Mouse (Mus musculus): ENCODE measurements around the gene Spen. TPM values are rescaled to one million over a fixed set of nuclear protein-coding genes. Genes with fewer than 3 reads are reported as not detected.
"Not testable (repeated sequence)": the region's sequence is repeated elsewhere in the genome, so short reads cannot be mapped to it uniquely, and the experiment has no call there.

Spen gene
- polyA plus RNA-seq, 1 experiment from 2014 or later = 18.9 TPM

DNA sequence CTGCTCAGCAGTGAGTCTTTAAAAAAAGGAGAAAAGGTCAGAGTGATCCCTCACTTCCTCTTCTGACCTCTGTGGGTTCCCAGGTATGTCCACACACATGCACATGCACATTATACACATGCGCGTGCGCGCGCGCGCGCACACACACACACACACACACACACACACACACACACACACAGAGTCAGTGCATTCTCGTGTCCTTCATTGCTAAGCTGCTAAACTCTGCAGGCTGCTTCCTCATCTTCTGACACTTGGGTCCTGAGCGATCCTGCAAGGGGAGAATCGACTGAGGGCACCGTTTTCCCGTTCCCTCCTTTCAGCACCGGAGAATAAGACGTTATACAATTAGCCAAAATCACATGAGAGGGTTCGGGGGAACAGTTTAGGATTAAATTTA, 20.3 kb upstream of the Spen start:
- ATAC-seq (replicated peaks) = peak; percentile 5; the same call in 1 of the 2 replicates

DNA sequence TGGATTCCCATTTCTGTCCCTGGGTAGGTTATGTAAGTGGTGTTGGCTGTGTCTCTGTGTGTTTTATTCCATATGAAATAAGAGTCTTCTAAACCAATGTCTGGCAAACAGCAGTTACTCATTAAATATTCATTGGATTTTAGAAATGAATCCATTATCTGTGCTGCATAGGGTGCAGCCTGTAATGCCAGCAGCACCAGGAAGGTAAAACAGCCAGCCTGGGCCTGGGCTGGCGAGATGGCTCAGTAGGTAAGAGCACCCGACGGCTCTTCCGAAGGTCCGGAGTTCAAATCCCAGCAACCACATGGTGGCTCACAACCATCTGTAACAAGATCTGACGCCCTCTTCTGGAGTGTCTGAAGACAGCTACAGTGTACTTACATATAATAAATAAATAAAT, 17.8 kb upstream of the Spen start:
- WGBS = 86% methylated on average over 6 of the region's 6 CpGs
- ATAC-seq (replicated peaks); H3K27me3 ChIP-seq: not testable (repeated sequence)

More for the DNA sequence above, 20.3 kb upstream of the Spen start:
- H3K27me3 ChIP-seq = no peaks in the 10 kb centered on the region
- no peaks in the 10 kb centered on the region for H3K36me3 ChIP-seq
- peak overlapping the region; percentile 93 for H3K4me2 ChIP-seq (replicated peaks)
- peak overlapping the region; percentile 87 for H3K27ac ChIP-seq (replicated peaks)
- WGBS = 8% methylated on average over 16 of the region's 16 CpGs
- peak overlapping the region; percentile 55; the same call in 1 of the 2 replicates for H3K9ac ChIP-seq (replicated peaks)
- H3K4me3 ChIP-seq = peak overlapping the region; percentile 46
- peaks cover 24% of the 10 kb centered on the region for H3K4me1 ChIP-seq
- H3K9me3 ChIP-seq = no peaks in the 10 kb centered on the region

DNA sequence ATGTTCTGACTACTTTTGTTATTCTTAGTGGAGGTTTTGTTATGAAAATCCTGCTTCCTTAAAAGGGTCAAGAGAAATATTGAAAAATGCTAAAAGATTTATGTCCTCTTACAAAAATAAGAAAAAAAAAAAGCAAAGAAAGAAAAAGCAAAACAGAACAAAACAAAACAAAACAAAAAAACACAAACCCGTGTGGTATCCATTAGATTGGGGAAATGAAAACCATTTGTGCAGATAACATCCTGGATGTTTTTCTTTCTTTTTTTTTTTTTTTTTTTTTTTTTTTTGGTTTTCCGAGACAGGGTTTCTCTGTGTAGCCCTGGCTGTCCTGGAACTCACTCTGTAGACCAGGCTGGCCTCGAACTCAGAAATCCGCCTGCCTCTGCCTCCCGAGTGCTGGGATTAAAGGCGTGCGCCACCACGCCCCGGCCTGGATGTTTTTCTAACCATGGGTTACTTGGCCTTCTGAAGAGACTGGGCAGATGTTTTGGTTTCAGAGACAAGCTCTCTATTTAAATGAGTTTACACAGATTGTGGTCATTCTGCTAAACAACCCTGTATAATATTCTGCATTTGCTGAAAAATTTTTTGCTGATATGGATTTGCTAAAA, 16.0 kb upstream of the Spen start:
- not testable (repeated sequence) for ATAC-seq (replicated peaks); H3K4me3 ChIP-seq; H3K27ac ChIP-seq (replicated peaks); H3K4me2 ChIP-seq (replicated peaks); H3K9me3 ChIP-seq; H3K27me3 ChIP-seq; H3K9ac ChIP-seq (replicated peaks); H3K36me3 ChIP-seq
- H3K4me1 ChIP-seq = peaks cover 14% of the 10 kb centered on the region
- 88% methylated on average over 8 of the region's 9 CpGs for WGBS

More for the DNA sequence above, 17.8 kb upstream of the Spen start:
- not testable (repeated sequence) for H3K27ac ChIP-seq (replicated peaks); H3K36me3 ChIP-seq; H3K4me3 ChIP-seq; H3K4me2 ChIP-seq (replicated peaks); H3K9me3 ChIP-seq; H3K9ac ChIP-seq (replicated peaks)
- peaks cover 24% of the 10 kb centered on the region for H3K4me1 ChIP-seq

DNA sequence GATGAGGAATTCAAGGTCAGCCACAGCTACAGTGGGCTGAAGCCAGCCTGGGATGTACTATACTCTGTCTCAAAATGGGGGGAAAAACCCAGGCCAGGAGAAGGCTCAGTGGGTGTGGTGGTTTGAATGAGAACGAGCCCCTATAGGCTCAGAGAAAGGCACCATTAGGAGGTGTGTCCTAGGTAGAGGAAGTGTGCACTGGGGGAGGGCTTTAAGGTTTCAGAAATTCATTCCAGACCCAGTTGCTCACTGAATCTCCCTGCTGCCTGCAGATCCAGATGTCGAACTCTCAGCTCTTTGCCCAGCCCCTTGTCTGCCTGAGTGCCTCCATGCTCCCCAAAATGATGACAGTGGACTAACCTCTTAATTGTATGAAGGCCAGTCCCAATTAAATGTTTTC, 14.1 kb upstream of the Spen start:
- 49% methylated on average over 2 of the region's 2 CpGs for WGBS
- no peaks in the 10 kb centered on the region for H3K36me3 ChIP-seq
- H3K4me3 ChIP-seq = no peak overlapping the region
- H3K9ac ChIP-seq (replicated peaks) = no peak overlapping the region
- no peaks in the 10 kb centered on the region for H3K27me3 ChIP-seq
- no peak overlapping the region for H3K27ac ChIP-seq (replicated peaks)
- no peak for ATAC-seq (replicated peaks)
- H3K4me1 ChIP-seq = peaks cover 11% of the 10 kb centered on the region
- H3K4me2 ChIP-seq (replicated peaks) = no peak overlapping the region
- H3K9me3 ChIP-seq = no peaks in the 10 kb centered on the region

DNA sequence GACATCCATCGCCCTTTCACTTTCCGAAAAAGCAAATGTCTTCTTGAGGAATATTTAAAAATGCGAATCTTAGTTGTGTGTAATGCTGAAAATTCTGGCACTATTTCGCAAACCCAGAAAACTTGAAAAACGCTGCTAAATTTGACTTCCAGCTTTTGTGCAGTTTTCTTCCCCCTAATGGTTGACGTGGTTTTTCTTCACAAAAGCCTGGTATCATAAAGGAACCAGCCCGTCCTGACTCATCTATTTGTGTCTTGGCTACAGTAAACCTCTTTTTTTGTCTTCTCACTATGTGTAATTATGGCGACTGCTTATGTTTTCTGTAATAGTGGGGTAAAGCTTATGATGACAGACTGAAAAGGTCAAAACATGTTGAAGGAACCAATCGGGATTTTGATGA, 8.9 kb upstream of the Spen start:
- WGBS = 13% methylated on average over 9 of the region's 9 CpGs
- H3K4me1 ChIP-seq = peaks cover 26% of the 10 kb centered on the region
- H3K4me2 ChIP-seq (replicated peaks) = peak overlapping the region; percentile 93
- H3K4me3 ChIP-seq = peak overlapping the region; percentile 61
- peak overlapping the region; percentile 95 for H3K9ac ChIP-seq (replicated peaks)
- peak overlapping the region; percentile 100 for H3K27ac ChIP-seq (replicated peaks)
- H3K9me3 ChIP-seq = no peaks in the 10 kb centered on the region
- no peaks in the 10 kb centered on the region for H3K27me3 ChIP-seq
- no peak for ATAC-seq (replicated peaks)
- H3K36me3 ChIP-seq = no peaks in the 10 kb centered on the region

DNA sequence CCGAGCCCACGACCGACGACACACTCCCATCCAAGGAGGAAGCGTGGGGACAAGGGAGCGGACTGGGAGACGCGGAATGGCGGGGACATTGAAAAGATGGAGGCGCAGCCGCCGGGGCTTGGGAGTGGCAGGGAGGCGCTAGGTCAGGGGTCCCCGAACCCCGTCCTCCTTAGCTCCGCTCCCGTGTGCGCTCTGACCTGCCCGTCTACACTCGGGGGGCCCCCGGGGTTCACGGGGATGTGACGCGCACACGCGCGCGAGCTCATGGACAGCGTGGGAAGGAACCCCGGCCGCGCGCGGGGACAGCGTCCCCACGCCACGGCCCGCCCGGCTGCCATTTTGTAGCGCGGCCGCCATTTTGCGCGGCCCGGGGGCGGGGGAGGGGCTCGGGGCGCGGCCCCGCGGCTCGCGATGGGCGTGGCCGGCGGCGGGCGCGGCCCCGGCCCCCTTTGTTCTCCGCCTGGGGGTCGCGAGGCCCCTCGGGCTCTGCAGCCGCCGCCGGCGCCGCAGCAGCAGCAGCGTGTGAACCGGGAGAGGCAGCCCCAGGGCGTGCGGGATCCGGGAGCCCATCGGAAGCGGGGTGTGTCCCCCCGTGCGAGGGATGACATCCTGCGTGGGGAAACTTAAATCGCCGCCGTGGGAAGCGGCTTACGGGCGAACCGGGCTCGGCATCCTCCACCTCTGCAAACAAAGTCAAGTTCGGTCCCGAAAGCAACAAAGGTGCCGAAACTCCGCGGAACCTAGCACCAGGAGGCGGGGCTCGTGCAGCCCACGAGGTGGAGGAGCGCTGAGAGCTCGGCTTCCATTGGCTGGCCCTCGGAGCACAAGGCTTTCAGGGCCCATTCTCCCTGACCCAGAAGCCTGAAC, 8.2 kb upstream of the Spen start:
- Histone ChIP-seq H3K4me1 (peaks cover 33% of the 10 kb centered on the region), H3K9me3 (no peaks in the 10 kb centered on the region), H3K4me2 (replicated peaks) (peak overlapping the region; percentile 93), H3K27me3 (no peaks in the 10 kb centered on the region), H3K36me3 (no peaks in the 10 kb centered on the region), H3K27ac (replicated peaks) (peak overlapping the region; percentile 100), H3K4me3 (peak overlapping the region; percentile 61), H3K9ac (replicated peaks) (peak overlapping the region; percentile 95)
- under 1% methylated on average over 97 of the region's 98 CpGs for WGBS
- ATAC-seq (replicated peaks) = peak; percentile 86

DNA sequence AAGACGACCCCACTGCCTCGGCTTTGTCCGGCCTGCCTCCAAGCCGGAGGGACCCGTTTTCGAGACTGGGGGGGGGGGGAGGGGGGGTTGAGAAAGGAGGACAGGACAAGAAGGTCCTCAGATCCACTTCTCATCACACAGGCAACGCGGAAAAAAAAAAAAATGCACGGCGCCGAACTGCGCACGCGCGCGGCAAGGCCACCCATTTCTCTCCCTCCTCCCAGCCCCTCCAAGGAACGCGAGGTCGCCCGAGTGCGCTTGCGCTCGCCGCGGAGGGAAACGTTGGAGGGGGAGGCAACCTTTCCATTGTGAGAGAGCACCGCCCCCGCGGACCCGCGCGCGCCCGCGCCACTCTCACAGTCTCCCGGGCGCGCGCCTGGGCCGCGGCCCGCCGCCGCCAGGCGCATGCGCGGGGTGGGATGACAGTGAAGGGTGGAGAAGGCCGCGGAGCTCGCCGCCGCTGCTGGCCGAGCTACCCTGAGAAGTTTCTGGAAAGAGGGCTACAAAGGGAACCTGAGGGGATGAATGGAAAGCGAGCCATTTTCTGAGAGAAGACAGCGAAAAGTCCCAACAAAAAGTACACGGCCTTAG, 7.4 kb upstream of the Spen start:
- peak overlapping the region; percentile 100 for H3K27ac ChIP-seq (replicated peaks)
- peak; percentile 62 for ATAC-seq (replicated peaks)
- under 1% methylated on average over 56 of the region's 56 CpGs for WGBS
- H3K9ac ChIP-seq (replicated peaks) = peak overlapping the region; percentile 95
- peaks cover 39% of the 10 kb centered on the region for H3K4me1 ChIP-seq
- H3K9me3 ChIP-seq = no peaks in the 10 kb centered on the region
- no peaks in the 10 kb centered on the region for H3K36me3 ChIP-seq
- no peaks in the 10 kb centered on the region for H3K27me3 ChIP-seq
- peak overlapping the region; percentile 93 for H3K4me2 ChIP-seq (replicated peaks)
- H3K4me3 ChIP-seq = peak overlapping the region; percentile 61

DNA sequence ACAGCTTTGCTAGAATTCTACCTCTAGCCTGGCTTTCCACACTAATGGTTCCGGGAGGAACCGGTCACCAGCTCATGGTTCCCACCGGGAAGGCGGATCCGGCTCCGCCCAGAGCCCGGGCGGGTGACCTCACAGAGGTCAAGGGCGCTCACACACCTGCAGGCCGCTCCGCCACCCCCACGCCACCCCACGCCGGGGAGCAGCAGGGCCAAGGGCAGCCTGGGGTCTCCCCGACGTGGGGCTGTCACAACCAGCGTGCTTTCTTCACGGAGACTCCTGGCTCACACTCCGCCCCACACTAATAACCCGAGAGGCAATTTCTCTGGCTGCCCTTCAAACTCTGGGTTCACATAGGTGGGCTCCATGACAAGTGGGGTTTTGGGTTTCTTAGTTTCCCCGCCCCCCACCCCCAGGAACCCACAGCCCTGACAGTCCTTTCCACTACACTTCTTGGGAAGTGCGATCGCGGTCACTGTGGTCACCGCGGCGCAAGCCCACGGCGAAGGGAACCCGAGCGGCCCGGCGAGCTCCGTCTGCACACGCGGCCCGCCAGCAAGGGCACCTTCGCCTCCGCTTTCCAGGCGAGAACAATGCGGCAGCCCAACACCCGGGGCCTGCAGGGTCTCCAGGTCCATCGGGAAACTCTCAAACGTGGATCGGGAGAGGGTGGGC, 6.8 kb upstream of the Spen start:
- WGBS = under 1% methylated on average over 45 of the region's 45 CpGs

DNA sequence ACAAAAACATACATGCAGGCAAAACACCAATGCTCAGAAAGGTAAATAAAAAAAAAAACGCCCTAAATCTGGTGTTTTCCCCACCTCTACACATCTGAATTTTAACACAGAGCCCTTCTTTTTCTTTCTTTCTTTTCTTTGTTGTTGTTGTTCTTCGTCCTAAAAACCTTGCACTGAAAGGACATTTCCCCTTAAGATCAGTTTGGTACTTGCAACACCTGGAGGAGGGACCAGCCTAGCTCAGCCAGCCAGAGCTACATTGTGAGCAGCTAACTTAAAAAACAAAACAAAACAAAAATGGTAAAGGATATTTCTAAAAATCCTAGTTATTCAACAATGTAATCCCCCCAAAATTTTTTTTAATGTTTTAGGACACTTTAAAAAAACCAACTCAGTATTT, 6.1 kb upstream of the Spen start:
- 55% methylated on average over 2 of the region's 2 CpGs for WGBS
- H3K9me3 ChIP-seq = no peaks in the 10 kb centered on the region
- H3K4me1 ChIP-seq = peaks cover 42% of the 10 kb centered on the region
- no peaks in the 10 kb centered on the region for H3K36me3 ChIP-seq
- peak overlapping the region; percentile 61 for H3K4me3 ChIP-seq
- H3K27ac ChIP-seq (replicated peaks) = no peak overlapping the region
- peak overlapping the region; percentile 93 for H3K4me2 ChIP-seq (replicated peaks)
- ATAC-seq (replicated peaks) = no peak
- no peak overlapping the region for H3K9ac ChIP-seq (replicated peaks)
- no peaks in the 10 kb centered on the region for H3K27me3 ChIP-seq

More for the DNA sequence above, 6.8 kb upstream of the Spen start:
- H3K9me3 ChIP-seq = no peaks in the 10 kb centered on the region
- peak; percentile 55 for ATAC-seq (replicated peaks)
- no peaks in the 10 kb centered on the region for H3K27me3 ChIP-seq
- H3K4me1 ChIP-seq = peaks cover 42% of the 10 kb centered on the region
- peak overlapping the region; percentile 100 for H3K27ac ChIP-seq (replicated peaks)
- peak overlapping the region; percentile 95 for H3K9ac ChIP-seq (replicated peaks)
- H3K4me2 ChIP-seq (replicated peaks) = peak overlapping the region; percentile 93
- peak overlapping the region; percentile 61 for H3K4me3 ChIP-seq
- no peaks in the 10 kb centered on the region for H3K36me3 ChIP-seq

DNA sequence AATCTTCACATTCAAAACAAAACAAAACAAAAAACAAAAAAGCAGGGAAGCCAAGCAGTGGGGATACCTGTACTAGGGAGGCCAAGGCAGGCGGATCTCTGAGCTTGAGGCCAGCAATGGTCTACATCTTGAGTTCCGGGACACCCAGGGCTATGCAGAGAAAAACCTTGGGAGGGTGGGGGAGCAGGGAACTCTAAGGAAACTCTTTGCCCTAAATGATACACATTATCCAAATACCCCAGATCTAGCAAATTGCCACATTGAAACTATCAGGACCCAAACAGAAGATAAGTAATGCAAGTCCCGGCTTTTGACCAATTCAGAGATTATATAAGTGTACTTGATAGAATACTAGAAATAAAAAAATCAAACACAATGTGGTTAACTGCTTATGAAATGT, 5.2 kb upstream of the Spen start:
- WGBS = 75% methylated on average over 3 of the region's 3 CpGs
- no peaks in the 10 kb centered on the region for H3K9me3 ChIP-seq
- peaks cover 48% of the 10 kb centered on the region for H3K4me1 ChIP-seq
- no peak overlapping the region for H3K4me2 ChIP-seq (replicated peaks)
- no peak overlapping the region for H3K9ac ChIP-seq (replicated peaks)
- no peaks in the 10 kb centered on the region for H3K36me3 ChIP-seq
- H3K4me3 ChIP-seq = no peak overlapping the region
- H3K27ac ChIP-seq (replicated peaks) = no peak overlapping the region
- no peak for ATAC-seq (replicated peaks)
- H3K27me3 ChIP-seq = no peaks in the 10 kb centered on the region

DNA sequence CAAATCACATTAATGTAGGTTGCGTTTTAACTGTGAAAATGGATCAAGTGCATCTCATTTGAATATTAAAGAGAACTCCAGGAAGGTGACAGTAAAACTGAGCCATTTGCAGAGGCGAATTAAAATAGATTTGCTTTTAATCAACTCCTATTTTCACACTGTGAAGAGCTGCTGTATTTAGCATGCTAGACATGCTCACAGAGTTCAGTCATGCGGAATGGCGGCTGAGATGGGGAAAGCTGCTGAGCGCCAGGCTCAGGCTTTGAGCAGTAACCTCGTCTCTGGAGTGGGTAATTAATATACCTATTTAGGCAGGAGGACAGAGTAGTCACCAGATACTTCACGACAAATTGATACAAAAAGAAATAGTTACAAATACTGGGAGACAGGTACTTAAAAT, 3.5 kb upstream of the Spen start:
- Histone ChIP-seq H3K4me3 (no peak overlapping the region), H3K4me1 (peaks cover 35% of the 10 kb centered on the region), H3K27ac (replicated peaks) (peak overlapping the region; percentile 74), H3K27me3 (no peaks in the 10 kb centered on the region), H3K36me3 (no peaks in the 10 kb centered on the region), H3K9me3 (no peaks in the 10 kb centered on the region), H3K9ac (replicated peaks) (no peak overlapping the region), H3K4me2 (replicated peaks) (peak overlapping the region; percentile 20)
- ATAC-seq (replicated peaks) = no peak
- 5% methylated on average over 7 of the region's 7 CpGs for WGBS

DNA sequence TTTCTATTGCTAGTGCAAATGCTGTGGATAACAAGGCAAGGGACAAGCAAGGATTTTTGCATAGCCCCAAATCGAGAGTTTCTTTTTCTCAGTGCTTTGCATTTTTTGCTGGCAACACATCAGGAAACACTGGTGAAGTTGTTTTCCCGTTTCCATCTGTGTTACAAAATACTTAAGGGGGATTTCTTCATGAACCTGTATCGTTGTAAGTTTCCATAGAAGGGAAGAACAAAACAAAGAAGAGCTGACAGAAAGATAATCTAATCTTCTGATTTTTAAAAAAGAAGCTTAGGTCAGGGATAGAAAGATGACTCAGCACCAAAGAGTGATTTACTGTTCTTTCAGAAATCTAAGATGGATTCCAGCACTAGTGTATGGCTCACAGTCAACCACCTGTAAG, 2.4 kb upstream of the Spen start:
- Histone ChIP-seq H3K27ac (replicated peaks) (0 out of 2 replicates have a peak overlapping the region, but pooled peaks have one; percentile 74), H3K27me3 (no peaks in the 10 kb centered on the region), H3K4me1 (peaks cover 35% of the 10 kb centered on the region), H3K4me3 (no peak overlapping the region), H3K9me3 (no peaks in the 10 kb centered on the region), H3K4me2 (replicated peaks) (no peak overlapping the region), H3K9ac (replicated peaks) (no peak overlapping the region), H3K36me3 (no peaks in the 10 kb centered on the region)
- no peak for ATAC-seq (replicated peaks)
- WGBS = 63% methylated on average over 3 of the region's 3 CpGs
